ENCODE assay signal across 8 mouse cellular contexts in genomic region chr7:27685681-27686080, GRCm38 (mm10). TPM values are rescaled to one million over a fixed set of nuclear protein-coding genes. Genes with fewer than 3 reads are reported as not detected.
A peak's percentile ranks its signal among the peaks of the same experiment; 100 is the strongest.
DNase-seq lines count a peak whose midpoint lies in the region; ATAC-seq lines count a peak whose summit lies in the region.

No protein-coding gene starts in this region.

- H3K9me3 ChIP-seq in kidney, embryonic 15.5 days (replicated peaks), result no peaks in the 10 kb centered on the region
- H3K9me3 ChIP-seq in hindbrain, embryonic 16.5 days (ENCODE audit: control insufficient read depth, low read length), result no peaks in the 10 kb centered on the region
- no peaks in the 10 kb centered on the region for H3K9me3 ChIP-seq in neural tube, embryonic 11.5 days (ENCODE audit: control insufficient read depth, low read length)

- no peak overlapping the region for H3K27ac ChIP-seq in kidney, embryonic 15.5 days
- H3K27ac ChIP-seq in hindbrain, embryonic 16.5 days (ENCODE audit: low read depth, low read length), result no peak overlapping the region
- H3K27ac ChIP-seq in neural tube, embryonic 11.5 days (ENCODE audit: low read depth, low read length), result no peak overlapping the region

- no peak for DNase-seq in kidney, adult 8-10 months
- DNase-seq in c-Kit-negative CD71-positive TER-119-positive erythroid progenitor cells, embryonic 14.5 days (ENCODE audit: low read depth, low spot score), result peak; percentile 34
- peak; percentile 49 for DNase-seq in neural tube, embryonic 11.5 days (ENCODE audit: low spot score)
- no peak for DNase-seq in spleen, postnatal 36 days (ENCODE audit: low spot score in 2 of 2)
- DNase-seq in frontal cortex, adult 2 months (ENCODE audit: extremely low spot score in 1 of 2, low spot score in 1 of 2), result no peak
- no peak for DNase-seq in adrenal gland, postnatal 10 days

- 0% methylated on average over 6 of the region's 6 CpGs for WGBS in kidney, embryonic 15.5 days
- 0% methylated on average over 6 of the region's 6 CpGs for WGBS in hindbrain, embryonic 16.5 days
- WGBS in neural tube, embryonic 11.5 days, result 4% methylated on average over 6 of the region's 6 CpGs

- ATAC-seq in kidney, embryonic 15.5 days (replicated peaks; ENCODE audit: low FRiP score), result no peak
- ATAC-seq in hindbrain, embryonic 16.5 days, result no peak
- no peak for ATAC-seq in neural tube, embryonic 11.5 days (ENCODE audit: insufficient read depth, low FRiP score, low TSS enrichment)

- H3K4me2 ChIP-seq in kidney, embryonic 15.5 days, result peak overlapping the region; percentile 25; the same call in 1 of the 2 replicates
- H3K4me2 ChIP-seq in hindbrain, embryonic 16.5 days (ENCODE audit: low read length), result peak overlapping the region; percentile 50
- H3K4me2 ChIP-seq in neural tube, embryonic 11.5 days (ENCODE audit: low read depth), result 0 out of 2 replicates have a peak overlapping the region, but pooled peaks have one; percentile 15

- peaks cover 18% of the 10 kb centered on the region for H3K4me1 ChIP-seq in kidney, embryonic 15.5 days
- H3K4me1 ChIP-seq in hindbrain, embryonic 16.5 days (ENCODE audit: control insufficient read depth, insufficient read depth, low read depth, low read length), result peaks cover 13% of the 10 kb centered on the region
- no peaks in the 10 kb centered on the region for H3K4me1 ChIP-seq in neural tube, embryonic 11.5 days (ENCODE audit: control insufficient read depth, insufficient read depth, low read length)

- no peaks in the 10 kb centered on the region for H3K27me3 ChIP-seq in kidney, embryonic 15.5 days
- H3K27me3 ChIP-seq in hindbrain, embryonic 16.5 days (replicated peaks; ENCODE audit: control insufficient read depth, insufficient read depth, low read length), result no peaks in the 10 kb centered on the region
- no peaks in the 10 kb centered on the region for H3K27me3 ChIP-seq in neural tube, embryonic 11.5 days (ENCODE audit: control insufficient read depth, insufficient read depth, low read length)

- H3K4me3 ChIP-seq in kidney, embryonic 15.5 days (replicated peaks), result no peak overlapping the region
- H3K4me3 ChIP-seq in hindbrain, embryonic 16.5 days (ENCODE audit: low read length), result peak overlapping the region; percentile 7; the same call in 1 of the 2 replicates
- no peak overlapping the region for H3K4me3 ChIP-seq in neural tube, embryonic 11.5 days (ENCODE audit: low read depth, low read length)

- H3K9ac ChIP-seq in kidney, embryonic 15.5 days, result no peak overlapping the region
- H3K9ac ChIP-seq in hindbrain, embryonic 16.5 days (ENCODE audit: low read depth, low read length), result peak overlapping the region; percentile 35; the same call in 1 of the 2 replicates
- no peak overlapping the region for H3K9ac ChIP-seq in neural tube, embryonic 11.5 days (ENCODE audit: low read length)

- no peaks in the 10 kb centered on the region for H3K36me3 ChIP-seq in kidney, embryonic 15.5 days
- H3K36me3 ChIP-seq in hindbrain, embryonic 16.5 days (ENCODE audit: control insufficient read depth, insufficient read depth, low read length), result no peaks in the 10 kb centered on the region
- H3K36me3 ChIP-seq in neural tube, embryonic 11.5 days (ENCODE audit: control insufficient read depth, insufficient read depth, low read length), result no peaks in the 10 kb centered on the region

RNA-seq across cellular contexts. Expression of gene Zfp607b, which starts 3.5 kb away (rescaled TPM):
- 3.4 and 4.6 TPM in 2 replicates for polyA plus RNA-seq in kidney, embryonic 15.5 days (2015; fragmentation: Nextera tagmentation; extraction: Ambion mirVana)
- polyA plus RNA-seq in hindbrain, embryonic 16.5 days (2015; fragmentation: Nextera tagmentation; extraction: Ambion mirVana), result 12.0 and 13.6 TPM in 2 replicates
- 5.0 and 6.1 TPM in 2 replicates for polyA plus RNA-seq in neural tube, embryonic 11.5 days (2014; fragmentation: Nextera tagmentation; extraction: Ambion mirVana)
- polyA plus RNA-seq in frontal cortex, adult 2 months (2012; rRNA removed), result 7.2 and 8.2 TPM in 2 replicates
- total RNA-seq in adrenal gland, postnatal 10 days (2021), result 1 to 10 TPM; 1.3 to 1.8 TPM

RNA-seq across cellular contexts. Expression of gene Map3k10, which starts 11.3 kb away (rescaled TPM):
- polyA plus RNA-seq in kidney, embryonic 15.5 days (2015; fragmentation: Nextera tagmentation; extraction: Ambion mirVana), result 6.5 and 7.6 TPM in 2 replicates
- polyA plus RNA-seq in hindbrain, embryonic 16.5 days (2015; fragmentation: Nextera tagmentation; extraction: Ambion mirVana), result 17.5 and 18.7 TPM in 2 replicates
- polyA plus RNA-seq in neural tube, embryonic 11.5 days (2014; fragmentation: Nextera tagmentation; extraction: Ambion mirVana), result 9.0 and 12.5 TPM in 2 replicates
- polyA plus RNA-seq in frontal cortex, adult 2 months (2012; rRNA removed), result 145 and 150 TPM in 2 replicates
- 10 to 100 TPM; 25.9 to 26.6 TPM for total RNA-seq in adrenal gland, postnatal 10 days (2021)

RNA-seq across cellular contexts. Expression of gene Ttc9b, which starts 32.0 kb away (rescaled TPM):
- 0.28 and 0.86 TPM in 2 replicates for polyA plus RNA-seq in kidney, embryonic 15.5 days (2015; fragmentation: Nextera tagmentation; extraction: Ambion mirVana)
- polyA plus RNA-seq in hindbrain, embryonic 16.5 days (2015; fragmentation: Nextera tagmentation; extraction: Ambion mirVana), result 86.2 and 99.1 TPM in 2 replicates
- polyA plus RNA-seq in neural tube, embryonic 11.5 days (2014; fragmentation: Nextera tagmentation; extraction: Ambion mirVana), result 10.2 and 11.2 TPM in 2 replicates
- 139 and 148 TPM in 2 replicates for polyA plus RNA-seq in frontal cortex, adult 2 months (2012; rRNA removed)
- total RNA-seq in adrenal gland, postnatal 10 days (2021), result under 1 TPM; 0.51 to 0.88 TPM

RNA-seq across cellular contexts. Expression of gene Zfp60, which starts 45.5 kb away (rescaled TPM):
- 37.2 and 40.8 TPM in 2 replicates for polyA plus RNA-seq in kidney, embryonic 15.5 days (2015; fragmentation: Nextera tagmentation; extraction: Ambion mirVana)
- polyA plus RNA-seq in hindbrain, embryonic 16.5 days (2015; fragmentation: Nextera tagmentation; extraction: Ambion mirVana), result 84.1 and 94.2 TPM in 2 replicates
- 83.7 and 84.7 TPM in 2 replicates for polyA plus RNA-seq in neural tube, embryonic 11.5 days (2014; fragmentation: Nextera tagmentation; extraction: Ambion mirVana)
- 17.6 and 19.6 TPM in 2 replicates for polyA plus RNA-seq in frontal cortex, adult 2 months (2012; rRNA removed)
- total RNA-seq in adrenal gland, postnatal 10 days (2021), result 10 to 100 TPM in 1 of 2 experiments, 1 to 10 TPM in 1; 9.9 to 16.0 TPM

Comparison
In these comparisons a context has a peak if more than half of its experiments do, and no peak if none do; other contexts are left out.
1. DNase-seq: peak in c-Kit-negative CD71-positive TER-119-positive erythroid progenitor cells, embryonic 14.5 days (single experiment) and neural tube, embryonic 11.5 days (single experiment); none in kidney, adult 8-10 months (0 of 2), spleen, postnatal 36 days (0 of 2), frontal cortex, adult 2 months (0 of 2) and adrenal gland, postnatal 10 days (single experiment).
2. Peak in every context shown above with its lines, with median percentiles within 50 percentile points of each other: H3K4me2 ChIP-seq.